Mouse (Mus musculus) embryo, embryonic 10.5 days (tissue): ENCODE results near the gene Nos3.
"Not testable (repeated sequence)": the region's sequence is repeated elsewhere in the genome, so short reads cannot be mapped to it uniquely, and the experiment has no call there.

Source experiments
- DNase-seq: peaks from one replicate; pipeline ENCODE4 v3.0.0-alpha.2; 2015; ENCODE audit warnings: low spot score

Gene Nos3

DNA sequence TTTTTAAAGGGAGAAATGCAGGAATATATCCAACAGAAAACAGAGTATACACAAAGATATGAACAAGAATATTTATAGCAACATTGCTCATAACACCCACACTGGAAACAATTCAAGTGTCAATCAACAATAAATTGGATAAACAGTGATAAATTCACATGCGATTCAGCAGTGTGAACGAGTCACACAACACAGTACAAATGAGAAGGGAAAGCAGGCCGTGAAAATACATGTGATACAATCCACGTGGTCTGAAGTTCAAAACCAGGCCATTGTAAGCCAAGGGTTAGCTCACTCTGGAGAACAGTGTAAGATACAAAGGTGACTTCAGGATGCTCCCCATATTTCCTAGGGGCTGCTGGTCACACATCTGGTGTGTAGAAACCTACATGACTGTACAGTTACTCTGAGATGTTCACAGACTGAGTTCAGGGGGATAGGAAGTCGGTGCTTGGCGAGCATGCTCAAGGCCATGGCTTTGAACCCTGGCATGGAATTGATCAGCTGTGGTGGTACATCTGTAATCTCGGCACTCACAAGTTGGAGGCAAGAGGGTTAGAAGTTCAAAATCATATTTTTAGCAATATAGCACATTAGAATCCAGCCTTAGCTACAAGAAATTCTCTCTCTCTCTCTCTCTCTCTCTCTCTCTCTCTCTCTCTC is 10.2 kb downstream of the Nos3 start:
- DNase-seq: no peak

DNA sequence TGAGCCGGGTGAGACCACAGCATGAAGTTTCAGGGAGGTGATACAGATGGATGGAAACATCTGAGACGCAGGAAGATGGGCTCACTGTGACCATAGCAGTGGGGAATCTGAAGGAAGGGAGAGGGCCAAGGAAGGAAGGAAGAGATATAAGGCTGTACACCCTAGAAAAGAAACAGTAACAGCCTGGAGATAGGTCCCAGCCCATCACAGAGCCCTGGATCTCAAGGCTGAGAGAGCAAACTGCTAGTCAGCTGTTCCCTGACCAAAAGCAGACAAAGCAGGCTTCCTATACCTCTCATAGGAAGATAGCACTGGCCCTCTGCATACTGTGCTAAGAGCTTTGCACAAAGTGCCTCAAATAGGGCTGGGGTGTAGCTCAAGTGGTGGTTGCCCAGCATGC is 14.1 kb downstream of the Nos3 start:
- no peak for DNase-seq

DNA sequence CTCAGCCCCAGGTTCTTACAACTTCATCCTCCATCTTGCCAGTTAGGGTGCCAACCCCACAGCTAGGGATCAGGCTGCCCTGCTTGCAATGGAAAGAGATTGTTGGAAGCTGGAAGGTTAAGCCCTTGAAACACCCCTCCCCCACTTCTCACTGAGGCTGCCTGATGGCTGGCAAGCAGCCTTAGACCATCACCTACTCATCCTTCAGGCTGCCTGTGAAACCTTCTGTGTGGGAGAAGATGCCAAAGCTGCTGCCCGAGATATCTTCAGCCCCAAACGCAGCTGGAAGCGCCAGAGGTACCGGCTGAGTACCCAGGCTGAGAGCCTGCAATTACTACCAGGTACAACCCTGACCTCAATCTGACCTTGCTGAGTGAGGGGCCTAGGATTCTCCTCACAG is 14.9 kb downstream of the Nos3 start:
- DNase-seq: no peak

DNA sequence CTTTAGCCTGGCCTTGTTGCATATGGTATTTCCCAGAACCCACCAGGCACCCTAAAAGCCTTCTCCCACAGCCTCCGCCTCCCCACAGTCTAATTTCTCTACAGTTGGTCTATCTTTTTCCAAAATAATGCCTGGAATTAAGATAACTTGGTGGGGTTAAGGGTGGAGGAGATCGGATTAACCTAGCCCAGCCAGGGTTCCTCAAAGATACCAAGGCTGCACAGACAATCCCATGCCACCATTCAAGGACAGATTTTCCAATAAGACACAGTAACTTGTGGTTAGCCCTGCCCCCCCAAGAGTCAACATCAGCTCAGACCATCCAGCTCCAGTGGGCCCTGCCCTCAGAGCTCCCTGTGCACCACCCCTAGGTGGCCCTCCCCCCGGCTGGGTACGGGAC is 15.9 kb downstream of the Nos3 start:
- DNase-seq: no peak

- DNase-seq: no peak
Observed at GRCm38 (mm10) chr5:24381486-24381885, 16.9 kb downstream of the Nos3 start.

- DNase-seq: no peak
Observed at GRCm38 (mm10) chr5:24381988-24382387, 17.4 kb downstream of the Nos3 start.

- DNase-seq: peak; percentile 97
Observed at GRCm38 (mm10) chr5:24383026-24383859, 18.6 kb downstream of the Nos3 start.

GRCm38 (mm10) chr5:24384407-24384806 is 19.8 kb downstream of the Nos3 start:
- no peak for DNase-seq

- DNase-seq: no peak
Observed at GRCm38 (mm10) chr5:24385374-24385773, 20.8 kb downstream of the Nos3 start.

DNA sequence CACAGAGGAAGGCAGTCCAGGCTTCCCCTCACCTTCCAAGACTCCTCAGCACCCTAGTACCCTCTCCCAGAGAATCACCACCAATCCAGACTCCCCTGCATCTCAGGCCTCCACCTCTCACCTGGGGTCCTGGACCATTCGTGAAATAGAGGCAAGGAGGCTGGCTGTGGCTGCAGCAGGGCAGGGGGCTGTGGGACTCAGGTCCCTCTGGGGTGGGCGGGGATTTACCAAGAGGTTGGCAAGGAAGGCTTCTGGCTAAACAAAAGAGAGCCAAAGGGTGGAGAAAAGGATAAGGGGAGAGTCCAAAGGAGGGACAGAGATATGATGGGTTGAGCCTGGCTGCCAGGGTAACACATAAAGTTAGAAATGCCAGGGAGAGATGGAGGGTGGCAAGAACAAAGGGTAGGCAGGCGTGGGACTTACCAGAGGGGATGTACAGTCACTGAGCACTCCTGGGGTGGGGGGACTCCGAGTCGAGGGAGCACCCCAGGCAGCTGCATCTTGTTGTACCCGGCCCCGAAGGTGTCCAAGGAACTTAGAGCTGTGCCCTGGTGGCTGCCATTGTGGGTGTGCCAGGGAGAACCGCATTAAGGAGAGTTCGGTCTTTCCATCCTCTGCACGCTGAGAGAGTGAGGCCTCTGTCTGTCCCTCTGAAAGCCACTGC is 21.4 kb downstream of the Nos3 start:
- DNase-seq: no peak

GRCm38 (mm10) chr5:24387264-24388241 is 22.9 kb downstream of the Nos3 start:
- peak; percentile 72 for DNase-seq

DNA sequence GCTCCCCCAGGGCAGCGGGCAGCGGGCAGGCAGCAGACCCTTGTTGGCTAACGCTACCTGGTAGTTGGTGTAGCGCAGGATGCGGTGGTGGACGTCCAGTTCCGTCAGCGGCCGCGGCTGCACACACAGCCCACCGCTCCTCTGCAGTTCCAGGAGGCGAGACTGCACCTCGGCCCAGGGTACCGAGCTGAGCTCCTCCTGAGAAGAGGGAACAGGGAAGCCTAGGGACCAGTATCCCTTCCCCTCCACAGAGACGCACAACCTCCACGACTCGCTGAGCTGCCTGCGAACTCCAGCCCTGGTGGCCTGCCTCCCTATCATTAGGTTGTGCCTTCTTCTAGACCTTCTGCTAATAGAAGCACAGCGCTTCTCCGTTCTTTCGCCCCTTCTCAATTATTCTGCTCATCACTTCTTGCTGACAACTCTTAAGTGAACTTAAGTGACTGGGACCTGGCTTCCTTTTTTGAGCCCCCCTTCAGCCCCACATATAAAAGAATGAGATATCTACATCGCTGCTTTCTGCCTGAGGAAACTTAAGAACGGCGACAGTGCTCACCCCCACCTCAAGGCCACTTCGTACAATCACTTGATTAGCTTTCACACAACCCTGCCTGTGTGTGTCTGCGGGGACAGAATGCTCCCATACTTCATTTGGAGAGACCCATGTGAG is 23.8 kb downstream of the Nos3 start:
- no peak for DNase-seq

GRCm38 (mm10) chr5:24389011-24389657 is 24.5 kb downstream of the Nos3 start:
- peak; percentile 69 for DNase-seq

- DNase-seq: no peak
Observed at GRCm38 (mm10) chr5:24389658-24390020, 25.0 kb downstream of the Nos3 start.

DNA sequence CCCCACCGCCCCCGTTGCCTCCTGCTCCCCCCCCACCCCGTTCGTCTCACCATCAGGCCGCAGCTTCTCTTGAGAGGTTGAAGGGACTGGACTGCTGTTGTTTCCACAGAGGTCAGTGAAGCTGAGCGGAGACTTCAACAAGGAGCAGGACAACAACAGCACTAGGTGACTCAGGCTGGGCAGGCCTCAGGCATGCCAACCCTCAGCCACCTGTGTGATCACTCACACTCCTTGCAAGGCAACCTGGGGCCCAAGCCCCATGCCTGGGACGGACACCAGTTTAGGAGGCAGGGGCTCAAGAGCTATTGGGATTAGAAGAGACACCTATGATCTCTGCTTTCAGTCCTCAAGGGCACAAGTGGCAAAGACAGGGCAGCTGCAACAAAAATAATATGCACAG is 27.3 kb downstream of the Nos3 start, which contains the start of gene Atg9b:
TSS of gene Atg9b (minus strand) at position 280 of the 400 bp plus-strand sequence.
- DNase-seq: no peak

GRCm38 (mm10) chr5:24392724-24393123 is 28.1 kb downstream of the Nos3 start:
- DNase-seq: no peak

- DNase-seq: peak; percentile 90
Observed at GRCm38 (mm10) chr5:24393392-24393997, 28.9 kb downstream of the Nos3 start, which contains the start of gene Abcb8. Gene Abcb8, plus strand, starts transcription at chr5:24393663.

DNA sequence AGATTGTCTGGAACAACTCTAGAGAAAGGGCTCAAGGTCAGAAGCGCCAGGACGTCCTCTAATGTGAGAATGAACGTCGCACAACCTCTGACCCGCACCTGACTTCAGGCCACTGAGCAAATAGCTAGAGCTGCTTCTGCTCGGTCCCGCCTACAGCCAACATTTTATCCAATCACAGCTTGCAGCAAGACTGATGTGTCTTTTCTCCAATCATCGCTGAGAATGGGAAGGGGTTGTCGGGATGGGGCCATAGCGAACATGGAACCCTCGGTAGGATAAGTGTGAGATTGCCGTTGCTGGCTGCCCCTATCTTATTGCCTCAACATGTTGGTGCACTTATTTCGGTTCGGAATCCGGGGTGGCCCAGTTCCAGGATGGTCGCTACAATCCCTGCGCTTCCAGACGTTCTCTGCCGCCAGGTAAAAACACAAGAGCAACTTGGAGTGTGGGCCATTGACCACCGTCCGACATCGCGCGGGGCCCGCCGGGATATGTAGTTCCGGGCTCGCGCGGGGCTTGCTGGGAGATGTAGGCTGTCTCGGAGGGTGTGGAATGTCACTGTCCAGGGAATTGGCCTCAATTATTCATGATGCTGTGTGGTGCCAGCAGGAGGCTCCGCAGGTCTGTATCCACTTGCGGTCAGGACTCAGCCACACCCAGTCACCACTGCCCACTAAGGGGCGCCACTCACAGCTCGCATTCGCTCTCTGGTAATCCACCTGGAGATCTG is 29.7 kb downstream of the Nos3 start:
- DNase-seq: peak; percentile 98

DNA sequence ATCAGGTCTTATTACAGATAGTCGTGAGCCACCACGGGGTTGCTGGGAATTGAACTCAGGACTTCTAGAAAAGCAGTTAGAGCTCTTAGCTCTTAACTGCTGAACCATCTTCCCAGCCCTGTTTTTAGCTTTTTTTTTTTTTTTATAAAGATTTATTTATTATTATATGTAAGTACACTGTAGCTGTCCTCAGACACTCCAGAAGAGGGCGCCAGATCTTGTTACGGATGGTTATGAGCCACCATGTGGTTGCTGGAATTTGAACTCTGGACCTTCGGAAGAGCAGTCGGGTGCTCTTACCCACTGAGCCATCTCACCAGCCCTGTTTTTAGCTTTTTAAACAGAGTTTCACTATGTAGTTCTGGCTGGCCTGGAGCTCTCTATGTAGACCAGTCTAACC is 31.6 kb downstream of the Nos3 start:
- DNase-seq: not testable (repeated sequence)
